Mouse (Mus musculus): ENCODE data around the gene Megf11.

GRCm38 (mm10) chr9:64402141-64402540, 16.7 kb downstream of the Megf11 start:
- TF ChIP-seq CTCF (IDR thresholded peaks at IDR 0.05; ENCODE audit: low read depth, low read length) (no peak), POLR2AphosphoS5 (IDR thresholded peaks at IDR 0.05; ENCODE audit: insufficient replicate concordance, low read depth, low read length) (no peak), TAL1 (conservative IDR thresholded peaks at IDR 0.05; ENCODE audit: low read depth, low read length) (no peak), GATA1 (IDR thresholded peaks at IDR 0.05; ENCODE audit: borderline replicate concordance, low read length) (no peak), GATA2 (IDR thresholded peaks at IDR 0.05; ENCODE audit: borderline replicate concordance, low read depth, low read length) (no peak)

Data from G1E (cell line).